Mouse (Mus musculus): ENCODE data around the gene Smu1. TPM values are rescaled to one million over a fixed set of nuclear protein-coding genes. Genes with fewer than 3 reads are reported as not detected.

Gene Smu1
- polyA plus RNA-seq, 1 experiment from 2014 or later, result 172 TPM

- Histone ChIP-seq H3K4me3 (no peak overlapping the region), H3K36me3 (peaks cover 87% of the 10 kb centered on the region), H3K27ac (no peak overlapping the region), H3K27me3 (ENCODE audit: insufficient read depth, poor library complexity, severe bottlenecking) (no peaks in the 10 kb centered on the region), H3K9me3 (no peaks in the 10 kb centered on the region), H3K4me1 (replicated peaks) (no peaks in the 10 kb centered on the region)
- no peak for DNase-seq (ENCODE audit: low spot score)
- 85% methylated on average over 11 of the region's 11 CpGs for WGBS
These were observed 66.6 kb downstream of the Smu1 start for GRCm38 (mm10) chr4:40691100-40691499.

MicroRNAs encoded within 50 kb of the gene (microRNA counts, 519-probe panel; counts per million panel counts)
- microRNA mmu-miR-207, result 1,255 counts per million, percentile 77 among the panel's probes with 10 or more counts

Other genes with a start within 250 kb of the Smu1 start
- 39.4 and 50.2 TPM in 2 replicates for gene Aptx, start 54.7 kb downstream of the Smu1 start, polyA plus RNA-seq (2016; fragmentation: Nextera tagmentation; extraction: Ambion mirVana)
- gene Dnaja1, start 35.8 kb downstream of the Smu1 start, polyA plus RNA-seq (2016; fragmentation: Nextera tagmentation; extraction: Ambion mirVana), result 514 and 598 TPM in 2 replicates
- 15.2 and 18.8 TPM in 2 replicates for gene B4galt1, start 96.1 kb upstream of the Smu1 start, polyA plus RNA-seq (2016; fragmentation: Nextera tagmentation; extraction: Ambion mirVana)
- not detected in 2 replicates for gene Spink4, start 162.1 kb upstream of the Smu1 start, polyA plus RNA-seq (2016; fragmentation: Nextera tagmentation; extraction: Ambion mirVana)
- 198 and 208 TPM in 2 replicates for gene Bag1, start 190.4 kb upstream of the Smu1 start, polyA plus RNA-seq (2016; fragmentation: Nextera tagmentation; extraction: Ambion mirVana)
- gene Chmp5, start 190.5 kb upstream of the Smu1 start, polyA plus RNA-seq (2016; fragmentation: Nextera tagmentation; extraction: Ambion mirVana), result 114 and 126 TPM in 2 replicates
- gene Nfx1, start 213.0 kb upstream of the Smu1 start, polyA plus RNA-seq (2016; fragmentation: Nextera tagmentation; extraction: Ambion mirVana), result 86.1 and 92.8 TPM in 2 replicates

Data from hindbrain, embryonic 10.5 days (tissue).